Mouse (Mus musculus): ENCODE data around the gene Ptprs. TPM values are rescaled to one million over a fixed set of nuclear protein-coding genes. Genes with fewer than 3 reads are reported as not detected.

Gene Ptprs
- polyA plus RNA-seq, 1 experiment from 2014 or later: 276 TPM

DNA sequence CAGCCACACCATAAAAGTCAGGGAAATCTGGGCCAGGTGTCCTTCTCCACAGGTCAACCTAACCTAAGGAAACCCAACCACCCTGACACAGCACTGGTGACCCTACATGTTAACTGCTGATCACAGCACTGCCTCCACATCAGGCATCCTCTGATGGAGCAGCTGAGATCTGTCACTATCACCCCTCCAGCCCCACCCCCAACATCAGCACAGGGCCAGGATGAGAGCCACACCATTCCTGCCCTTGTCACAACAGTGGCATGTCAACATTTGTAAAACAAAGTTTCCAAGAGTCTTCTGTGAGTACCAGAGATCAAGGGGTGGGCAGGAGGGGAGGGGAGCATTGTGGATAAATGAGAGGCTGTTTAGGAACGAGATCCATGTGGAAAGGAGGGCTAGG lies 12.8 kb downstream of the Ptprs start:
- peak overlapping the region; percentile 57; the same call in 1 of the 2 replicates for H3K4me3 ChIP-seq
- H3K9me3 ChIP-seq (replicated peaks): no peaks in the 10 kb centered on the region
- peaks cover 95% of the 10 kb centered on the region for H3K4me1 ChIP-seq
- ATAC-seq: no peak
- H3K9ac ChIP-seq: peak overlapping the region; percentile 77; the same call in 1 of the 2 replicates
- H3K27me3 ChIP-seq: no peaks in the 10 kb centered on the region
- peak overlapping the region; percentile 93 for H3K4me2 ChIP-seq
- H3K27ac ChIP-seq: peak overlapping the region; percentile 94
- 55% methylated on average over 1 of the region's 1 CpGs for WGBS
- peaks cover 30% of the 10 kb centered on the region for H3K36me3 ChIP-seq (ENCODE audit: poor library complexity, severe bottlenecking)

DNA sequence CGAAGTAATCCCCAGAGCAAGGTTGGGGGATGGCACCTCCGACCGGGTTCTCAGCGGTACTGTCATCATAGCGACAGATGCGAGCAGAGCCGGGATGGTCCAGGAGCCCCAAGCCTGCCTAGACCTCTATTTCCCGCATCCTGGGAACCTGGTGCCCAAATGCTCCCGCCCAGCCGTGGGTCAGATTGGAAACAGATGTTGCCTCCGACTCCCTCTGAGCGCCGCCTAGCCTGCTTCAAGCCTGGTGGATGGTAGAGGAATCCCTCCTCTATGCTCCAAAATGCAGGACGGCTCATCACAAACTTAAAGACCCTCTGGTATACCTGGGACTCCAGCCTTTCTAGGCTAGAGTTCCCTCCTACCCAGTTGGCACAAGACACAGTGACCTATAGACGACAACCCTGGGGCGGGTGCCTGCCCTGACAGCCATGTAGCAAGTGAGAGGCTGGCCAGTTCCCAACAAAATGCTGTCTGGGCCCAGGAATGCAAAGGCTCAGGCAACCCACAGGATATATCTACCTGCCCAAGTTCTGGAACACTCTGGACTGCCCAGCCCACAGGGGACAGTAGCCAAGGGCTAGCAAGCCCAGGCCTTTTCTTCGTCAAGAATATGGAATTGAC lies 13.3 kb downstream of the Ptprs start:
- H3K4me1 ChIP-seq: peaks cover 95% of the 10 kb centered on the region
- H3K36me3 ChIP-seq (ENCODE audit: poor library complexity, severe bottlenecking): peaks cover 30% of the 10 kb centered on the region
- H3K9me3 ChIP-seq (replicated peaks): no peaks in the 10 kb centered on the region
- peak overlapping the region; percentile 93 for H3K4me2 ChIP-seq
- H3K9ac ChIP-seq: peak overlapping the region; percentile 77
- H3K27me3 ChIP-seq: no peaks in the 10 kb centered on the region
- peak overlapping the region; percentile 57 for H3K4me3 ChIP-seq
- H3K27ac ChIP-seq: peak overlapping the region; percentile 94
- WGBS: 2% methylated on average over 17 of the region's 17 CpGs
- ATAC-seq: no peak

DNA sequence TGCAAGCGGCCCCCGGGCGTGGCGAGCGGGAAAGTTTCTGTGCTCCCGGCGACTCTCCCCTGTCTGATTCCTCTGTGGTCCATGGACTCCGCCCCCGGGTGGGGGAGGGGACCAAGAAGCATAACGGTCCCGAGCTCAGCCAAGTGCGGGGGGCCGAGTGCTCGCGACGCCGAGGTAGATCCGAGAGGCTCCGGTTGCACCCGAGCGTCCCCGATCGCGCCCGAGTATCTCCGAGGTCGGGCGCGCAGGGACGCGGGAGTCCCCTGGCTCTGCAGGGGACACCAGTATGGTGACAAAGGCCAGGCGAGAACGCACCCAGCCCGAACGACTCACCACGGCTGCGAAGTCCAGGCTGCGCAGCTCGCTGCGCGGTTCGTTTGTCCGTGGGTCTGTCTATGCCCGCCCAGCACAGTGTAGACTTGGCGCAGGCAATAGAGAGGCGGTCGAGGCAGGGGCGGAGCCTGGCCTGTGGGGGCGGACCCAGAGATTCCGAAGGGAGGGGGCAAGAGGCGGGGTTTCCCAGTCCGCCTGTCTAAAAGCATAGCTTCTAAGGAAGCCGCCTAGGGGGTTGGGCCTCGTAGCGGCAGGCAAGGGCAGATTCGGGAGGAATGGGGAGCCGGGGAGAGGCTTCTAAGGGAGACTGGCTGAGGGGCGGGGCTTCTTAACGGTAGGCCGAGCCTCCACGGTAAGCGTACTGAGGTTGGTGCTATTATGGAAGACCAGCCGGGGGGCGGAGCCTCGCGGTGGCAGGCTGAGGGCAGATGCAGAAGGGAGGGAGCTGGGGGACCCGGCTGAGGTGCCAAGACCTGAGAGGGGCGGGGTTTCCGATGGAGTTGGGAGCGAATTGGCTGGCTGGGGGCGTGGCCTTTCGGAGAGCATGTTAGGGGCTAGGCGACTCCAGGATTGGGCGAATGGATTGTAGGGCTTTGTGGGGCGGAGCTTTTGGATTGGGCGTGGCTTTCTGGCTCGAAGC lies 14.2 kb downstream of the Ptprs start:
- H3K4me1 ChIP-seq: peaks cover 92% of the 10 kb centered on the region
- no peaks in the 10 kb centered on the region for H3K9me3 ChIP-seq (replicated peaks)
- H3K36me3 ChIP-seq (ENCODE audit: poor library complexity, severe bottlenecking): peaks cover 38% of the 10 kb centered on the region
- peak overlapping the region; percentile 94 for H3K27ac ChIP-seq
- H3K9ac ChIP-seq: peak overlapping the region; percentile 77
- peak; percentile 92 for ATAC-seq
- no peaks in the 10 kb centered on the region for H3K27me3 ChIP-seq
- peak overlapping the region; percentile 57 for H3K4me3 ChIP-seq
- peak overlapping the region; percentile 93 for H3K4me2 ChIP-seq
- under 1% methylated on average over 75 of the region's 77 CpGs for WGBS

DNA sequence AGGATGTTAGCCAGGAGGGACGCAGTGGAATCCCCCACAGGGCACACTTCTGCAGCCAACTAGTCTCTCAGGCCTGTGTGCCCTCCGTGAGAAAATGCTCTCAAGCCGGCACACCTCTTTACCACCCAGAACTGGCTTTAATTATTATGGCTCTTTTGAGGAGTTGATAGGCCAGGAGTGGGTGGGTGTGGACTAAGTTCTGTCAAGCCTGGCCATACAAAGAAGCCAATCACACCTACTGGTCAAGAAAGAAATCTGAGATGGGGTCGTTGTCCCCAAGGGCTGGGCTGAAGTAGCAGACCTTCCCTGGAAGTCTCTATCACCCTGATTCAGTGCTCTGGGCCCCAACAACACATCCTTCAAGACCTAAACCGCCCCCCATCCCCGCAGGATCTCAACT lies 15.4 kb downstream of the Ptprs start:
- H3K9ac ChIP-seq: peak overlapping the region; percentile 77
- peak overlapping the region; percentile 94 for H3K27ac ChIP-seq
- no peaks in the 10 kb centered on the region for H3K27me3 ChIP-seq
- peak overlapping the region; percentile 93 for H3K4me2 ChIP-seq
- H3K4me1 ChIP-seq: peaks cover 80% of the 10 kb centered on the region
- peak overlapping the region; percentile 57 for H3K4me3 ChIP-seq
- WGBS: 23% methylated on average over 6 of the region's 6 CpGs
- no peak for ATAC-seq
- H3K9me3 ChIP-seq (replicated peaks): no peaks in the 10 kb centered on the region
- H3K36me3 ChIP-seq (ENCODE audit: poor library complexity, severe bottlenecking): peaks cover 50% of the 10 kb centered on the region

DNA sequence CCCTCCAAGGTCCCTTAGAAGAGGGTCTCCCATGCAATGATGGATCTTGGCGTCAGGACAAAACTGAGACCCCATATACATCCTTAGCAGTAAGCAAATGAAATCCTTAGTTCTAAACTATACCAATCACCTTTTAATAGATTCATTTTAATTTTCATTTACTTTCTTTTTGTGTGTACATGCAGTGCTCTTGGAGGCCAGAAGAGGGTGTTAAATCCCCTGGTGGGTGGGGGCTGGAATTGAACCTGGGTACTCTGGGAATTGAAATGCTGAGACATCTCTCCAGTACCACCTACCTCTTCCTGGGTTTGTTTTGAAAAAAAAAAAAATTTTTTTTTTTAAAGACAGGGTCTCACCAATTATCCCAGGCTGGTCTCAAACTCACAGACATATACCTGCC lies 18.8 kb downstream of the Ptprs start:
- Histone ChIP-seq H3K9me3 (replicated peaks) (no peaks in the 10 kb centered on the region), H3K4me3 (no peak overlapping the region), H3K27ac (peak overlapping the region; percentile 35; the same call in 1 of the 2 replicates), H3K9ac (no peak overlapping the region), H3K4me2 (no peak overlapping the region), H3K36me3 (ENCODE audit: poor library complexity, severe bottlenecking) (peaks cover 71% of the 10 kb centered on the region), H3K4me1 (peaks cover 46% of the 10 kb centered on the region), H3K27me3 (no peaks in the 10 kb centered on the region)
- no peak for ATAC-seq
- WGBS: 94% methylated on average over 1 of the region's 1 CpGs

DNA sequence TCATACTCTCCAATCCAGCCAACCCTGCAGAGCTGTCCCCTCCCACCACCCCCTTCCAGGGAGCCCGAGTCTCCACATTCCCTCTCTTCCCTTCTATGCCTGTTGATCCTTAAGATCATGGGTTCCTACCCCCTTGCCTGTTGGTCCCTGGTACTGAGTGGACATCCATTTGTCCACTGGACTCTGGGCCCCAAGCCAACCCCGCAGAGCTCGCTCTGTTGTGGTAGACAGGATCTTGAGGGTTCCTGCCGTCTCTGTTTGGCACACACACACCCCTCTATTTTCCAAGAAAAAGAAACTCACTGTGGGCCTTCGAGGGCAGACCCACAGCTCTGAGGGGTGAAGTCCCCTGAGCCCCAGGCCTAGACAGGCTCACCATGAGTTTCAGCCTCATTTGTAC lies 19.9 kb downstream of the Ptprs start:
- H3K27ac ChIP-seq: no peak overlapping the region
- no peak for ATAC-seq
- H3K9ac ChIP-seq: no peak overlapping the region
- H3K4me2 ChIP-seq: no peak overlapping the region
- no peak overlapping the region for H3K4me3 ChIP-seq
- peaks cover 82% of the 10 kb centered on the region for H3K36me3 ChIP-seq (ENCODE audit: poor library complexity, severe bottlenecking)
- no peaks in the 10 kb centered on the region for H3K27me3 ChIP-seq
- 87% methylated on average over 5 of the region's 5 CpGs for WGBS
- H3K9me3 ChIP-seq (replicated peaks): no peaks in the 10 kb centered on the region
- H3K4me1 ChIP-seq: peaks cover 36% of the 10 kb centered on the region

DNA sequence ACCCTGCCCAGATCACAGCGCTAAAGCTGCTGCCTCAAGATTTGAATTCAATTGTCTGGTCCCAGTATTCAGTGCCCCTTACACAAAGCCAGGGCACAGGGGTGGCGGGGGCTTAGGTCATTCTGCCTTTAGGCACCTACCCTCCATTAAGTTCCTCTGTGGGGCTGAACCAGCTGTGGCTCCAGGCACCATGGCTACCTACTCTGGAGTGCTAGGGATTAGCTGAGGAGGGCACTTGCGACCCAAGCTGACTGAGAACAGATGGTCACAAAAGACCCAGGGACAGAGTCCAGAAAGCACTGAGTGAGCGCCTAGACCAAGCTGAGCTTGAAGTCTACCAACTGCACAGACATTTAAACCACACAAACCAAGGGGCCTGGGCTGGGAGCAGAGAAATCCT lies 22.6 kb downstream of the Ptprs start:
- H3K27me3 ChIP-seq: no peaks in the 10 kb centered on the region
- H3K9ac ChIP-seq: no peak overlapping the region
- no peak overlapping the region for H3K4me3 ChIP-seq
- WGBS: 61% methylated on average over 4 of the region's 4 CpGs
- no peaks in the 10 kb centered on the region for H3K9me3 ChIP-seq (replicated peaks)
- peak overlapping the region; percentile 38; the same call in 1 of the 2 replicates for H3K27ac ChIP-seq
- ATAC-seq: no peak
- H3K4me1 ChIP-seq: peaks cover 10% of the 10 kb centered on the region
- no peak overlapping the region for H3K4me2 ChIP-seq
- H3K36me3 ChIP-seq (ENCODE audit: poor library complexity, severe bottlenecking): peaks cover 100% of the 10 kb centered on the region

DNA sequence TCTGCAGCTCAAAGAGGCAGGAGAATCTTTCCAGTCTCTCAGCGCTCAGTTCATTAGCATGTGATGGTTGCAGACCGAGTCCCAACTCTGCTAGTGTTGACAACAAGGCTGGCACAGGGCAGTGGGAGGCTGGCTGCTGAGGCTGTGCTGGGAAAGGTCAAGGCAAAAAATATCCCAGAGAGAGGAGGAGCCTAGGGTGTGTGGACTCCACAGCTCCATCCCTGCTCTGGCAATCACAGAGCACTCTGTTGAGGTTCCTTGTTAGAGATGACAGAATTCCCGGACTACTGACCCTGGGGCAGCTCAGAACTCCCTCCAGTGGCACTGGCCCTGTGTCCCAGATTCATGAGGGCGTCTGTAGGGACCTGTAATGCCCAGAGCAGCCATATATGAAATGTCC lies 23.0 kb downstream of the Ptprs start:
- Histone ChIP-seq H3K27me3 (no peaks in the 10 kb centered on the region), H3K36me3 (ENCODE audit: poor library complexity, severe bottlenecking) (peaks cover 100% of the 10 kb centered on the region), H3K4me1 (peaks cover 5% of the 10 kb centered on the region), H3K27ac (peak overlapping the region; percentile 38; the same call in 1 of the 2 replicates), H3K9me3 (replicated peaks) (no peaks in the 10 kb centered on the region), H3K9ac (no peak overlapping the region), H3K4me2 (no peak overlapping the region), H3K4me3 (no peak overlapping the region)
- no peak for ATAC-seq
- WGBS: 76% methylated on average over 4 of the region's 4 CpGs

DNA sequence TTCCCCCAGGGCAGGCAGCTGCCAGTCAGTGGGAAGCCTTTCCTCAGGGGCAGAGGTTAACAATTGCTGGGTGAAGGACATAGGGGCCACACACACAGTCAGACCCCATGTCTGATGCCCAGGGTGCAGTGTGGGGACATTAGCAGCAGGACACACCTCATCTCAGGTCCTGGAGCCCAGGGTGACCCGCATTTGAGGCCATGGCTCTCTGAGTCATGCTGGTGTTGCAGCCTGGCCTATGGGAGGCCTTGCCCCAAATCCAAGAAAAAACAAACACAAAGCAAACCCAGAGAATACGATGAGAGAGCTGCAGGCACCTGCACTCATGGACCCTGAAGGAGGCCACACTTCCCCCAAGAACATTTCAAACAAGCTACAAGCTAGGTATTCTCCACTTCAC lies 28.6 kb downstream of the Ptprs start:
- Histone ChIP-seq H3K27ac (no peak overlapping the region), H3K4me1 (peaks cover 30% of the 10 kb centered on the region), H3K36me3 (ENCODE audit: poor library complexity, severe bottlenecking) (peaks cover 97% of the 10 kb centered on the region), H3K4me3 (no peak overlapping the region), H3K27me3 (no peaks in the 10 kb centered on the region), H3K9ac (no peak overlapping the region), H3K4me2 (no peak overlapping the region), H3K9me3 (replicated peaks) (no peaks in the 10 kb centered on the region)
- ATAC-seq: no peak
- 89% methylated on average over 2 of the region's 2 CpGs for WGBS

DNA sequence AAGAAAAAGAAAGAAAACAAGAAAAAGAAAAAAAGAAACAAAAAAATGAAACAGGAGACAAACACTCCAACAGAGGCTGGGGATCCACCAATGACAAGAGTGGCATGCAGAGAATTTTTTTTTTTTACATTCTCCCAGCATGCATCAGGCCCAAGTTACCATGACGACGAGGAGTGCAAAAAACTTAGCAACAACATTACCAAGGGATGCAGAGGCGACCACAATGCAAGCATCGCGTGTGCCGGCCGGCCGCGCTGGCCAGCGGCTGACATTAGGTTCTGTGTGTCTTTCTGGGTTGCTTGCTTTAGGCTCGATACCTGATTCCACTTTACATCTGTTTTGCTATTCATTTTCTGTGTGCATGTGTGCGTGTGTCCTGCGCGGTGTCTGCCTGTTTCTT lies 30.9 kb downstream of the Ptprs start:
- H3K9ac ChIP-seq: no peak overlapping the region
- peak; percentile 11; the same call in 1 of the 2 replicates for ATAC-seq
- H3K9me3 ChIP-seq (replicated peaks): no peaks in the 10 kb centered on the region
- H3K27ac ChIP-seq: peak overlapping the region; percentile 31; the same call in 1 of the 2 replicates
- no peak overlapping the region for H3K4me2 ChIP-seq
- 27% methylated on average over 14 of the region's 14 CpGs for WGBS
- no peaks in the 10 kb centered on the region for H3K27me3 ChIP-seq
- peaks cover 46% of the 10 kb centered on the region for H3K4me1 ChIP-seq
- H3K36me3 ChIP-seq (ENCODE audit: poor library complexity, severe bottlenecking): peaks cover 97% of the 10 kb centered on the region
- H3K4me3 ChIP-seq: no peak overlapping the region

DNA sequence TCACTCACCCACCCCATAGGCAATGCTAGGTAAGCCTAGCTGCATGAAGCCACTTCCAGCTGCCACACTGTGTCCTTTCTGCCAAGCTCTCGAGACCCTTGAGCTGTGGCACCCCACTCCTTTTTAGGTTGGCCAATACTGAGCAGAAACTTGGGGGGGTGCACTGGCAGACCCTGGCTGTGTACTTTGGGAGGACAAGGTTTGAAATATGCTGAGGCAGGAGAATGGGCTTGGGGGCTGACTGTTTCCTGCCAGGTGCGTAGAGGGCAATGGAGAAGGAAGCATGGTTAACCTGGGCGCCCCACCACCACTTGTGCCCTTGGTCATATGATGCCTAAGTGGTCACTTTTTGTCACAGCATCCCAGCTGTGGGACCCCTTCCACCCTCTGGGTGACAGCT lies 31.5 kb downstream of the Ptprs start:
- no peak overlapping the region for H3K9ac ChIP-seq
- 91% methylated on average over 3 of the region's 3 CpGs for WGBS
- H3K27ac ChIP-seq: peak overlapping the region; percentile 20; the same call in 1 of the 2 replicates
- H3K4me3 ChIP-seq: no peak overlapping the region
- H3K4me1 ChIP-seq: peaks cover 52% of the 10 kb centered on the region
- ATAC-seq: no peak
- no peak overlapping the region for H3K4me2 ChIP-seq
- H3K36me3 ChIP-seq (ENCODE audit: poor library complexity, severe bottlenecking): peaks cover 94% of the 10 kb centered on the region
- no peaks in the 10 kb centered on the region for H3K27me3 ChIP-seq
- H3K9me3 ChIP-seq (replicated peaks): no peaks in the 10 kb centered on the region

DNA sequence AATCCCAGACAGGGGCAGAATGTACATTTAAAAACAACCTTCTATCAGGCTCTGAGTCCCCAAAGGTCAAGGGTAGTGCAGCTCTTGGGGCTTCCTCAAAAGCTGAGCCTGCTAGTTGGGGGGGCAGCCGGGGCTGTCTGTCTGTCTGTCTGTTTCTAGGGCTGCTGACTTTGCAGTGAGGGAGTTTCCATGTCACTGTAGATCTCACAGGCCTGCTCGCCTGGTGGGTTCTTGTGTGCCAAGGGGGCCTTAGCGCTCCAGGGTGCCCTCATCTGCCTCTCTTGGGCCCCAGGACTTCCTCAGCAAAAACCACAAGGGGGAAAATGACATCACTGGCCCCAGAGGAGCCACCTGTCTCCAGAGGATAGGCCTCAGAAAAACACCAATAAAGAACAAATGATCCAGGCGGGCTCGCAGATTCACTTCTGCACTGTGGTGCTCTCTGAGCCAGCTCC lies 32.9 kb downstream of the Ptprs start:
- peak overlapping the region; percentile 59; the same call in 1 of the 2 replicates for H3K27ac ChIP-seq

More for the DNA sequence above, 32.9 kb downstream of the Ptprs start:
- peaks cover 58% of the 10 kb centered on the region for H3K4me1 ChIP-seq
- 0 out of 2 replicates have a peak overlapping the region, but pooled peaks have one; percentile 16 for H3K9ac ChIP-seq
- no peaks in the 10 kb centered on the region for H3K9me3 ChIP-seq (replicated peaks)
- no peak overlapping the region for H3K4me3 ChIP-seq
- no peak overlapping the region for H3K4me2 ChIP-seq
- 84% methylated on average over 5 of the region's 5 CpGs for WGBS
- H3K36me3 ChIP-seq (ENCODE audit: poor library complexity, severe bottlenecking): peaks cover 94% of the 10 kb centered on the region
- ATAC-seq: no peak
- no peaks in the 10 kb centered on the region for H3K27me3 ChIP-seq
